Mouse (Mus musculus) midbrain, postnatal 0 days (tissue): ENCODE results near the gene Rmdn2. TPM values are rescaled to one million over a fixed set of nuclear protein-coding genes. Genes with fewer than 3 reads are reported as not detected.

ENCODE experiments used
- ATAC-seq: fragments of 200-750 bp; cut with Nextera tagmentation; 2 replicates; pipeline ENCODE4 v1.8.0; 2017; ENCODE audit warnings: moderate number of reproducible peaks, mild to moderate bottlenecking, moderate TSS enrichment, moderate library complexity; ENCODE audit not compliant: low FRiP score
- DNase-seq: peaks from one replicate; pipeline ENCODE4 v3.0.0-alpha.2; 2015; ENCODE audit warnings: low spot score
- H3K27ac ChIP-seq: fragments of 300-500 bp; sonication (generic); 2 replicates; pipeline ENCODE4 v1.5.1; 2014; ENCODE audit warnings: low read depth, mild to moderate bottlenecking, low read length, mixed read lengths
- H3K27me3 ChIP-seq: fragments of 300-500 bp; sonication (generic); 2 replicates; pipeline ENCODE4 v1.6.1; 2014; ENCODE audit warnings: low read length, control low read depth, mixed read lengths; ENCODE audit not compliant: insufficient read depth
- H3K36me3 ChIP-seq: fragments of 300-500 bp; sonication (generic); 2 replicates; pipeline ENCODE4 v1.6.1; 2014; ENCODE audit warnings: low read length, control low read depth, mixed read lengths; ENCODE audit not compliant: insufficient read depth
- H3K4me1 ChIP-seq: fragments of 300-500 bp; sonication (generic); 2 replicates; pipeline ENCODE4 v1.6.1; 2014; ENCODE audit warnings: mild to moderate bottlenecking, control low read depth, antibody characterized with exemption, low read length, mixed read lengths; ENCODE audit not compliant: insufficient read depth
- H3K4me2 ChIP-seq: fragments of 300-500 bp; sonication (generic); 2 replicates; pipeline ENCODE4 v1.6.1; 2014; ENCODE audit warnings: low read depth, mild to moderate bottlenecking, low read length, mixed read lengths; ENCODE audit not compliant: poor library complexity, severe bottlenecking
- H3K4me3 ChIP-seq: fragments of 300-500 bp; sonication (generic); 2 replicates; pipeline ENCODE4 v1.5.1; 2014; ENCODE audit warnings: low read depth, mild to moderate bottlenecking, low read length, moderate library complexity
- H3K9ac ChIP-seq: fragments of 300-500 bp; sonication (generic); replicated peaks from 2 replicates; pipeline ENCODE4 v1.6.1; 2014; ENCODE audit warnings: mild to moderate bottlenecking, low read length, moderate library complexity, mixed read lengths; ENCODE audit not compliant: poor library complexity, severe bottlenecking
- H3K9me3 ChIP-seq: fragments of 300-500 bp; sonication (generic); 2 replicates; pipeline ENCODE4 v1.6.1; 2016; ENCODE audit warnings: low read length, control low read depth
- CTCF ChIP-seq: IDR thresholded peaks from 2 replicates; pipeline ENCODE4 v1.5.1; 2016; ENCODE audit warnings: antibody characterized with exemption, mild to moderate bottlenecking
- WGBS: fragments of 180-500 bp; shearing (Covaris S2); extraction: QIAGEN DNeasy Blood & Tissue Kit; methylation state at CpG from one replicate; pipeline ENCODE4 v1.1.7; 2014; 5-methylcytosine and 5-hydroxymethylcytosine counted together
- polyA plus RNA-seq: library from polyadenylated mRNA; unstranded; fragments of >200 nt; fragmentation: Nextera tagmentation; extraction: Ambion mirVana; gene quantifications from 2 replicates; pipeline ENCODE4 v1.2.1, GENCODE M21; 2015
- total RNA-seq: library from RNA; depleted of rRNA; stranded (reverse); fragments of >200 nt; gene quantifications from 2 replicates; pipeline ENCODE4 v1.2.3, GENCODE M21; 2014

The Rmdn2 gene
- total and polyA plus RNA-seq, 2 experiments from 2014 or later = 2.8 to 10.7 TPM

DNA sequence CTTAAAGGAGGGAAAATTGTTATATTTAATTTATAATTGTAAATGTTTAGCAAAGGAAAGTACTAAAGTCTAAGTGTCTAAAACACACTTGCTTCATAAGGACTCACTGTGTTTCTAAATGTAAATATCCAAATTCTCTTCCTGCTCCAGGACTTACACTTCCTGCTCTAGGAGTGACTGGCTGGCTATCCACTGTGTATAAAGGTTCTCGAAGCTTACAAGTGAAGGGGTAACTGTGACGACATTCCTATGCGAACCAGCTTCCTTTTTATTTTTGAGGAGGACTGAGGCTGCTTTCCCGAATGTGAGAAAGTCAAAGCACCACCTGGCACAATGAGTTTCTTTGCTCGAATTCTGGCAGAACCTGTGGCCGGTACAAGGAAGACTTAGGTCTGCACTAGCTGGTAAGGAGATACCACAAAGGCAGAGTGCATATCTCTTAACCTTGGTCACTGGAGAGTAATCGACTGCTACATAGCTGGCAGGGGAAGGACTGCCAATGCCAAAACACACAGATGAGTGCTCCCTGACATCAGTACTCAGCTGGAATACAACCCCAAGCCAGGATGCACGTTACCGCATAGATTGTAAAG, 1.4 kb upstream of the Rmdn2 start:
- no peaks in the 10 kb centered on the region for H3K4me1 ChIP-seq
- DNase-seq = no peak
- H3K9me3 ChIP-seq = no peaks in the 10 kb centered on the region
- no peak overlapping the region for H3K27ac ChIP-seq
- no peak for TF ChIP-seq CTCF
- H3K4me3 ChIP-seq = no peak overlapping the region
- WGBS = 85% methylated on average over 9 of the region's 9 CpGs
- H3K36me3 ChIP-seq = no peaks in the 10 kb centered on the region
- H3K9ac ChIP-seq = no peak overlapping the region
- H3K27me3 ChIP-seq = no peaks in the 10 kb centered on the region
- H3K4me2 ChIP-seq = no peak overlapping the region
- ATAC-seq = no peak

- Histone ChIP-seq H3K27ac (peak overlapping the region; percentile 92), H3K4me3 (peak overlapping the region; percentile 86), H3K4me2 (peak overlapping the region; percentile 91), H3K27me3 (no peaks in the 10 kb centered on the region), H3K9me3 (no peaks in the 10 kb centered on the region), H3K36me3 (no peaks in the 10 kb centered on the region), H3K4me1 (0 out of 2 replicates have a peak, but pooled peaks cover 3% of the 10 kb centered on the region), H3K9ac (peak overlapping the region; percentile 90)
- 2% methylated on average over 47 of the region's 57 CpGs for WGBS
- DNase-seq (peak; percentile 72), ATAC-seq (peak; percentile 95)
- TF ChIP-seq CTCF = 0 out of 2 replicates have a peak, but pooled peaks have one; percentile 2
These were observed 3.3 kb downstream of the Rmdn2 start for GRCm38 (mm10) chr17:79614691-79615588.

- 0 out of 2 replicates have a peak, but pooled peaks cover 3% of the 10 kb centered on the region for H3K4me1 ChIP-seq
- H3K36me3 ChIP-seq = no peaks in the 10 kb centered on the region
- no peak overlapping the region for H3K9ac ChIP-seq
- H3K27me3 ChIP-seq = no peaks in the 10 kb centered on the region
- H3K4me2 ChIP-seq = peak overlapping the region; percentile 91
- H3K9me3 ChIP-seq = no peaks in the 10 kb centered on the region
- ATAC-seq (no peak), DNase-seq (no peak)
- no peak for TF ChIP-seq CTCF
- H3K27ac ChIP-seq = no peak overlapping the region; the same call in 1 of the 2 replicates
- H3K4me3 ChIP-seq = peak overlapping the region; percentile 86
- WGBS = 87% methylated on average over 9 of the region's 9 CpGs
These were observed 4.2 kb downstream of the Rmdn2 start for GRCm38 (mm10) chr17:79615897-79616296.

- ATAC-seq = no peak
- H3K27ac ChIP-seq = no peak overlapping the region
- H3K9ac ChIP-seq = no peak overlapping the region
- H3K36me3 ChIP-seq = no peaks in the 10 kb centered on the region
- H3K4me3 ChIP-seq = no peak overlapping the region
- H3K9me3 ChIP-seq = no peaks in the 10 kb centered on the region
- no peaks in the 10 kb centered on the region for H3K27me3 ChIP-seq
- H3K4me1 ChIP-seq = 0 out of 2 replicates have a peak, but pooled peaks cover 3% of the 10 kb centered on the region
- TF ChIP-seq CTCF = no peak
- no peak for DNase-seq
- WGBS = 91% methylated on average over 4 of the region's 4 CpGs
- no peak overlapping the region for H3K4me2 ChIP-seq
These were observed 5.0 kb downstream of the Rmdn2 start for GRCm38 (mm10) chr17:79616621-79617020.

DNA sequence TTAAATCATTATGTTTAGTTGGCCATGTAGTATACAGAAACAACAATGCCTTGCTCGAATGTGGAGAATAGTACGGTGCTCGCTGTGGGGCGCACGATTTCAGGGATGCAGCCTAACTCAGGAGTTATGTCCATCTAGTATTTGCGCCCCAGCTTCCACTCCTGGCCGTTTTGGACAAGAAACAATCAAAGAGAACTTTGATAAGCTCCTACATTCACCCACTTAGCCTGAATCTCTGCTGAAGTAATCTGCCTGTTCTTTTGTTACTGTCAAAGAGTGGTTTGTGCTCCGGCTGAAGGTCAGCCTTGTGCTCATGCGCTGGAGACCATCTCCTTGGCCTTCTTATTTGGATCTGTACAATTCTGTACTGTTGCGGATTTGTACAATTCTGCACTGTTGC, 6.8 kb downstream of the Rmdn2 start:
- 0 out of 2 replicates have a peak, but pooled peaks cover 3% of the 10 kb centered on the region for H3K4me1 ChIP-seq
- DNase-seq (no peak), ATAC-seq (no peak)
- no peak for TF ChIP-seq CTCF
- H3K27ac ChIP-seq = no peak overlapping the region
- H3K4me2 ChIP-seq = no peak overlapping the region
- no peaks in the 10 kb centered on the region for H3K9me3 ChIP-seq
- H3K27me3 ChIP-seq = no peaks in the 10 kb centered on the region
- H3K9ac ChIP-seq = no peak overlapping the region
- no peak overlapping the region for H3K4me3 ChIP-seq
- WGBS = 85% methylated on average over 10 of the region's 10 CpGs
- H3K36me3 ChIP-seq = no peaks in the 10 kb centered on the region

DNA sequence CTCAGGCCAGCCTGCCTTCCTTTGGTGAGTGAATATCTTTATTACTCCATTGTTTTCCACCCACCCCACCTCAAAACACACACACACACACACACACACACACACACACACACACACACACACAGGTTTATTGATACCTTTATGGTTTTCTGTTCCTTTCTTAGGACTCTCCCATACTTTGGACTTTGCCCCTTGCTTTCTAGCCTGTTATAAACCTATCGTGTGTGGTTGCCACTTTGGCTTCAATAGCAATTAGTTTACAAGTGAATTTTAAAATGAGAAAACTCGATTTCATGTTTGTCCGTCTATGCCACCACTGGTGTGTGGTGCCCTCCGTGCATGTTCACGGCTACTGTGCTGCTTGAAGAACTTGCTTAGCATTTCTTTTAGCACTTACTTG, 7.3 kb downstream of the Rmdn2 start:
- Histone ChIP-seq H3K27ac (no peak overlapping the region), H3K9me3 (no peaks in the 10 kb centered on the region), H3K36me3 (no peaks in the 10 kb centered on the region), H3K9ac (no peak overlapping the region), H3K27me3 (no peaks in the 10 kb centered on the region), H3K4me2 (no peak overlapping the region), H3K4me1 (0 out of 2 replicates have a peak, but pooled peaks cover 3% of the 10 kb centered on the region), H3K4me3 (no peak overlapping the region)
- TF ChIP-seq CTCF = no peak
- no peak for ATAC-seq
- no peak for DNase-seq
- WGBS = 92% methylated on average over 5 of the region's 5 CpGs
